Mouse (Mus musculus): Measurements from ENCODE around the gene Casc3. TPM values are rescaled to one million over a fixed set of nuclear protein-coding genes. Genes with fewer than 3 reads are reported as not detected.

The Casc3 gene
- polyA plus RNA-seq, 1 experiment from 2014 or later = 34.5 TPM

- peaks cover 72% of the 10 kb centered on the region for H3K36me3 ChIP-seq (ENCODE audit: control insufficient read depth, insufficient read depth, low read length)
- ATAC-seq (replicated peaks; ENCODE audit: low FRiP score, low TSS enrichment, low read depth) = no peak
Observed at GRCm38 (mm10) chr11:98765421-98766309, 39.0 kb upstream of the Casc3 start.

DNA sequence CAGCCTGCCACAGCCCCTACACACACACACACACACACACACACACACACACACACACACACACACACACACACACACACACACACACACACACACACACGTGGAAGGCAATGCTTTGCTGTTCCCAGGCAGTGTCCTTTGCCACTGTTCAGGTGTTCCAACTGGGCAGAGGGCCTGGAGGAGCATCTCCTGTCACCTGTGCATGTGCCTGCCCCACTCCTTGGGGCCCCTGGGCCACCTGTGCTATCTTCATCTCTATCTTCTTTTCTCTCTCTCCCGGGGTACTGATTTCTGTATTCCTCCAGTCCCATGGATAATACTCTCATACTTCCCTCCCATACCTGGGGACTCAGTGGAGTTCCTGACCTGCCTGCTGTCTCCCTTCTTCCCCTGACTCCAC, 38.4 kb upstream of the Casc3 start:
- Histone ChIP-seq H3K27ac (ENCODE audit: low read depth) (no peak overlapping the region), H3K9ac (ENCODE audit: low read length) (no peak overlapping the region), H3K4me2 (ENCODE audit: low read length) (no peak overlapping the region), H3K4me1 (replicated peaks; ENCODE audit: control insufficient read depth, insufficient read depth, low read length) (peaks cover 38% of the 10 kb centered on the region), H3K4me3 (ENCODE audit: low read depth, low read length) (no peak overlapping the region), H3K27me3 (replicated peaks; ENCODE audit: control insufficient read depth, insufficient read depth, low read length) (no peaks in the 10 kb centered on the region), H3K36me3 (ENCODE audit: control insufficient read depth, insufficient read depth, low read length) (peaks cover 65% of the 10 kb centered on the region), H3K9me3 (ENCODE audit: control insufficient read depth, low read length) (no peaks in the 10 kb centered on the region)
- 47% methylated on average over 1 of the region's 2 CpGs for WGBS
- ATAC-seq (replicated peaks; ENCODE audit: low FRiP score, low TSS enrichment, low read depth) (no peak), DNase-seq (ENCODE audit: low spot score) (no peak)

More at GRCm38 (mm10) chr11:98765421-98766309, 39.0 kb upstream of the Casc3 start:
- Histone ChIP-seq H3K9ac (ENCODE audit: low read length) (no peak overlapping the region), H3K27ac (ENCODE audit: low read depth) (peak overlapping the region; percentile 20), H3K4me1 (replicated peaks; ENCODE audit: control insufficient read depth, insufficient read depth, low read length) (peaks cover 38% of the 10 kb centered on the region), H3K4me2 (ENCODE audit: low read length) (no peak overlapping the region), H3K4me3 (ENCODE audit: low read depth, low read length) (no peak overlapping the region), H3K27me3 (replicated peaks; ENCODE audit: control insufficient read depth, insufficient read depth, low read length) (no peaks in the 10 kb centered on the region), H3K9me3 (ENCODE audit: control insufficient read depth, low read length) (no peaks in the 10 kb centered on the region)
- 45% methylated on average over 9 of the region's 9 CpGs for WGBS
- DNase-seq (ENCODE audit: low spot score) = no peak

- 63% methylated on average over 4 of the region's 5 CpGs for WGBS
- Histone ChIP-seq H3K4me2 (ENCODE audit: low read length) (no peak overlapping the region), H3K36me3 (ENCODE audit: control insufficient read depth, insufficient read depth, low read length) (peaks cover 61% of the 10 kb centered on the region), H3K27ac (ENCODE audit: low read depth) (no peak overlapping the region), H3K27me3 (replicated peaks; ENCODE audit: control insufficient read depth, insufficient read depth, low read length) (no peaks in the 10 kb centered on the region), H3K4me1 (replicated peaks; ENCODE audit: control insufficient read depth, insufficient read depth, low read length) (peaks cover 38% of the 10 kb centered on the region), H3K9ac (ENCODE audit: low read length) (no peak overlapping the region), H3K4me3 (ENCODE audit: low read depth, low read length) (no peak overlapping the region), H3K9me3 (ENCODE audit: control insufficient read depth, low read length) (no peaks in the 10 kb centered on the region)
- no peak for DNase-seq (ENCODE audit: low spot score)
- ATAC-seq (replicated peaks; ENCODE audit: low FRiP score, low TSS enrichment, low read depth) = no peak
Observed at GRCm38 (mm10) chr11:98766816-98767215, 37.9 kb upstream of the Casc3 start.

DNA sequence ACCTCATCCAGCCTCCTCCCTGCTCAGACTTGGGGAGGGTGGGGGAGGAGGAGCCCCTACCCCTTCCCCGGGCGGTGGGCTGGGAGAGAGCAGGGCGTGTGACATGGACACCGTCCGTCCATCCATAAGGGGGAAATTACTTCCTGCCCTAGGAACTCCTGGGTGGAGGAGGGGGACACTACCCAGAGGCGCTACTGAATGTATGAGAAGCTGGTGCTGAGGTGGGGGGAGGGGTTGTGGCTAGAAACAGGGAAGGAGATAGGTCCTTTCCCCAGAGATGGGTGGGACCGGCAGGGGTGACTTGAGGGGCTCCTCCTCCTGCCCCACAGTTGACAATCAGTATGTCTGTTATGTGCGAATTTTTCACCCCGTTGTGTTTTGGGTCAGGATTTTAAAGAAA, 37.4 kb upstream of the Casc3 start:
- H3K4me2 ChIP-seq (ENCODE audit: low read length) = peak overlapping the region; percentile 43; the same call in 1 of the 2 replicates
- ATAC-seq (replicated peaks; ENCODE audit: low FRiP score, low TSS enrichment, low read depth) = no peak; the same call in 1 of the 2 replicates
- H3K4me3 ChIP-seq (ENCODE audit: low read depth, low read length) = no peak overlapping the region
- peaks cover 56% of the 10 kb centered on the region for H3K36me3 ChIP-seq (ENCODE audit: control insufficient read depth, insufficient read depth, low read length)
- 13% methylated on average over 9 of the region's 9 CpGs for WGBS
- no peaks in the 10 kb centered on the region for H3K27me3 ChIP-seq (replicated peaks; ENCODE audit: control insufficient read depth, insufficient read depth, low read length)
- no peak overlapping the region for H3K9ac ChIP-seq (ENCODE audit: low read length)
- no peaks in the 10 kb centered on the region for H3K9me3 ChIP-seq (ENCODE audit: control insufficient read depth, low read length)
- H3K27ac ChIP-seq (ENCODE audit: low read depth) = no peak overlapping the region
- DNase-seq (ENCODE audit: low spot score) = no peak
- peaks cover 38% of the 10 kb centered on the region for H3K4me1 ChIP-seq (replicated peaks; ENCODE audit: control insufficient read depth, insufficient read depth, low read length)

GRCm38 (mm10) chr11:98767713-98768112, 37.0 kb upstream of the Casc3 start:
- Histone ChIP-seq H3K4me2 (ENCODE audit: low read length) (peak overlapping the region; percentile 43), H3K9me3 (ENCODE audit: control insufficient read depth, low read length) (no peaks in the 10 kb centered on the region), H3K36me3 (ENCODE audit: control insufficient read depth, insufficient read depth, low read length) (peaks cover 52% of the 10 kb centered on the region), H3K4me3 (ENCODE audit: low read depth, low read length) (peak overlapping the region; percentile 11; the same call in 1 of the 2 replicates), H3K27ac (ENCODE audit: low read depth) (peak overlapping the region; percentile 71), H3K4me1 (replicated peaks; ENCODE audit: control insufficient read depth, insufficient read depth, low read length) (peaks cover 43% of the 10 kb centered on the region), H3K27me3 (replicated peaks; ENCODE audit: control insufficient read depth, insufficient read depth, low read length) (no peaks in the 10 kb centered on the region), H3K9ac (ENCODE audit: low read length) (0 out of 2 replicates have a peak overlapping the region, but pooled peaks have one; percentile 3)
- DNase-seq (ENCODE audit: low spot score) (no peak), ATAC-seq (replicated peaks; ENCODE audit: low FRiP score, low TSS enrichment, low read depth) (no peak)
- WGBS = 21% methylated on average over 4 of the region's 4 CpGs

DNA sequence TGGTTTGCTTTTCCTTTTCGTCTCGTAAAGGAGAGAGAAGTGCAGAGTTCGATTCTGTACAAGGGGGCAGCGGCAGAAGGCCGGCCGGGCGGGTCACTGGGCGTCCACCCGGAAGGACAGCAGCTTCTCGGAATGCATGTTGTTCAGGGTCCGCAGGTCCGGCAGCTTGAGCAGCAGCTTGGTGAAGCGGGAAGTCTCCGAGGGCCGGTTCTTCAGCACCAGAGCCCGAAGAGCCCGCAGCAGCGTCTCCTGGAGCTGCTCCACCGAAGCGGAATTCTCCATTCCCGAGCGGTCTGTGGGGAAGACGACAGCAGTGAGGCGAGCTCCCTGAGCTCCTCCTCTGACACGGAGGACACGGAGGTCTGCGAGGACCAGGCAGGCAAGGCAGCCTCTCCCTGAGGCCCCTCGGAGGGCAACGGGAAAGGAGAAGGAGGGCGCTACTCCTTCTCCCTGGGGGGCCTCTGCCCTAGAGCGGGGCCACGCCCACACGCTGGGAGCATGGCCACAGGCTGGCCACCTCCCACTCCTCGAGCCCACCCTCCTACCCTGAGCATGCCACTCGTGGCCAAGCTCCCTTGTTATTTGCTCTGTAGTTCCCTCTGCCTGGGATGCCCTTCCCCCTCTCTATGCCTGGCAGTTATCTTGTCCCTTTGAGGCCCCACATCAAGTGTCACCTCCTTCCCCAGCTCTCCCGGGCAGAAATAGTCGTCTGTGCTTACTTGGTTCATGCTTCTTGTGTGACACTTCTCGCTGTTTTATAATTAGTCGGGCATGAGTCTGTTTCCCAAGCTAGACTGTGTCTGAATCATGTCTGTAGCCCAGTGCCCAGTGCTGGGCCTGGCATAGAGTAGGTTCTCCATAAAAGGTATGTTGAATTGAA, 36.3 kb upstream of the Casc3 start:
- ATAC-seq (replicated peaks; ENCODE audit: low FRiP score, low TSS enrichment, low read depth) = no peak
- Histone ChIP-seq H3K9me3 (ENCODE audit: control insufficient read depth, low read length) (no peaks in the 10 kb centered on the region), H3K4me1 (replicated peaks; ENCODE audit: control insufficient read depth, insufficient read depth, low read length) (peaks cover 48% of the 10 kb centered on the region), H3K27me3 (replicated peaks; ENCODE audit: control insufficient read depth, insufficient read depth, low read length) (no peaks in the 10 kb centered on the region), H3K36me3 (ENCODE audit: control insufficient read depth, insufficient read depth, low read length) (peaks cover 45% of the 10 kb centered on the region), H3K27ac (ENCODE audit: low read depth) (peak overlapping the region; percentile 71), H3K9ac (ENCODE audit: low read length) (0 out of 2 replicates have a peak overlapping the region, but pooled peaks have one; percentile 16), H3K4me3 (ENCODE audit: low read depth, low read length) (peak overlapping the region; percentile 11), H3K4me2 (ENCODE audit: low read length) (peak overlapping the region; percentile 43)
- DNase-seq (ENCODE audit: low spot score) = peak; percentile 68
- 18% methylated on average over 39 of the region's 39 CpGs for WGBS

DNA sequence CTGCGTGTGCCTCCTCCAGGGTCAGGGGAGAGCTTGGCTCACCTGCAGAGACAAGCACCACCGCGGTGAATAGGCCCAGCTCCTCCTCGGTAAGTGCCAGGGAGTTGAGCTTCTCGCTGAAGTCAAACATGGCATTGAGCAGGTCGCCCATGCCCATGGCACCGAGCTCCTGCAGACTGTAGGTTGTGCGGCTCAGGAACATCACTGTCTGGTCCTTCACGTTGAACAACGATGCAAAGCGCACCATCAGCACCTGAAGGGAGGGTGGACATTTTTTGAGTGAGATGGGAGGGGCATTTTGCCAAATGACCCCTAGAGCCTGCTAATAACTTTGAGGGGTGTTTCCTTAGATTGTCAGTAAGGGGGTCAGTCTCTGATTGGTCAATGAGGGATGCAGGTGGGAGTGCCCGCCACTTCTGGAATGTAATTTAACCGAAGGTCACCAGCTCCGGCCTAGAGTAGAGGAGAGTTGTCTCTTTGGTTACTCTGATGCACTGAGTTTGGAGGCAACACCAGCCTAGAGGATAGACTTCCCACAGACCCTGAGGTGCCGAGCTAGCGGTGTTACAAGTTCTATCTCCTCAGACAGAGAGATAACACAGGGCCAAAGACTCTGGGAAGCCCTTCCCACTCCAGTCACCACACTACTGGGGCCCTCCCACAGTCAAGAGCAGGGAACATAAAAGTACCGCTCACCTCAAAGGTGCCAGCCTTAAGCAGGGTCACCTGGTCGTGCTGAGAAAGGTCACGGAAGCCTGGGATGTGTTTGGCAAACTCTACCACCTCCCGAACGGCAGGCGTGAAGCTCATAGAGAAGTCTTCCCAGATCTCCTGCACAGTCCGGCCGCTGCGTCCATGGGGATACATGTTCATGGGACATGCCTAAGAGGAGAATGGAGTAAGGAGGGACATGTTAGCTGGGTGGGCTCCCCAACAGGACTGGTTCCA, 35.4 kb upstream of the Casc3 start:
- H3K27me3 ChIP-seq (replicated peaks; ENCODE audit: control insufficient read depth, insufficient read depth, low read length) = no peaks in the 10 kb centered on the region
- H3K4me1 ChIP-seq (replicated peaks; ENCODE audit: control insufficient read depth, insufficient read depth, low read length) = peaks cover 51% of the 10 kb centered on the region
- ATAC-seq (replicated peaks; ENCODE audit: low FRiP score, low TSS enrichment, low read depth) (no peak), DNase-seq (ENCODE audit: low spot score) (no peak)
- no peak overlapping the region; the same call in 1 of the 2 replicates for H3K27ac ChIP-seq (ENCODE audit: low read depth)
- 85% methylated on average over 25 of the region's 25 CpGs for WGBS
- no peak overlapping the region for H3K4me2 ChIP-seq (ENCODE audit: low read length)
- H3K4me3 ChIP-seq (ENCODE audit: low read depth, low read length) = no peak overlapping the region
- H3K9ac ChIP-seq (ENCODE audit: low read length) = no peak overlapping the region
- no peaks in the 10 kb centered on the region for H3K9me3 ChIP-seq (ENCODE audit: control insufficient read depth, low read length)
- H3K36me3 ChIP-seq (ENCODE audit: control insufficient read depth, insufficient read depth, low read length) = peaks cover 36% of the 10 kb centered on the region
